Mouse (Mus musculus): Measurements from ENCODE around the gene Pop7. TPM values are rescaled to one million over a fixed set of nuclear protein-coding genes. Genes with fewer than 3 reads are reported as not detected.

Gene Pop7
- total RNA-seq (2021), result 10 to 100 TPM; 25.1 to 26.0 TPM

DNA sequence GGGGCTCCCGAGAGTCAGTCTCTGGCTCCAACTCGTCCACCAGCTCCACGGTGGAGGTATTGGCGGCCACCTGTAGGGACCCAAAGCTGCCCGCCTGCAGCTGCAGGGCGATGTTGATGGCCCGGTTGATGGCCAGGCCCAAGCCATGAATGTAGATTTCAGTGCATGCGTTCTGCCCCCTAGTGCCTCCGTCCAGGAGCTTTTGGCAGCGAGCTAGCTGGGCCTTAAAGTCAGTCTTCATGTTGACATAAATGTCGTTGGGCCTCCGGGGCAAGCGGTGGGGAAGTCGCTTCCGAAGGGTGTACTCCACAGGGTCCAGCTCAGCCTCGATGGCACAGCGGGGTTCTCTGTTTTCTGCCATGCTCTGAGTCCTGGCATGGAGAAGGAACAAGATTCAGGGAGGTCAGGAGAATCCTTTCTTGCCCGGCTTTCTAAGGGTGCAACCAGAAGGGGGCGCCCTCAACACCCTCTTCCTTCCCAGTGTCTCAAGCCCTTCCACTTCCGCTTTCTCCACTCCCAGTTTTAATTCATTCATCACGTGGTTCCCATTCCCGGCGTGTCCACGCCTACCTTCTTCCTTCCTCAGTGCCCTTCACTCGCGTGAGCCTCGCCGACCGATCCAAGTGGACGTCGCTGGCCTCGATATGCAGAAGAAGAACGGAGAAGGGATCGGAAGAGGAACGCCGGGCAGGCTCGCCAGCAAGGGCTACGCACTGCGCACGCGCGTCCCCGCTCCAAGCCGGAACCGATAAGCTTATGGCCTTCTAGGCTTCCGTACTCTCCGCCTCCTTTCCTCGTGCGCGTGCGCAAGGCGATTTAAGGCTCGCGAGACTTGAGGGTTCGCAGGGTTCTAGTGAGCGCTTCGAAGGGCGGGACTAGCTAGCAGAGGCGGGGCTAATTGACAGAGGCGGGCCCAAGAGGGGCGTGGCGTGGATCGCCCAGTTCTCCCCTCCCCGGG, at the start of gene Pop7:
Gene Pop7 (minus strand): TSS at position 810 of the 958 bp plus-strand sequence.
- DNase-seq, result peak; percentile 100

DNA sequence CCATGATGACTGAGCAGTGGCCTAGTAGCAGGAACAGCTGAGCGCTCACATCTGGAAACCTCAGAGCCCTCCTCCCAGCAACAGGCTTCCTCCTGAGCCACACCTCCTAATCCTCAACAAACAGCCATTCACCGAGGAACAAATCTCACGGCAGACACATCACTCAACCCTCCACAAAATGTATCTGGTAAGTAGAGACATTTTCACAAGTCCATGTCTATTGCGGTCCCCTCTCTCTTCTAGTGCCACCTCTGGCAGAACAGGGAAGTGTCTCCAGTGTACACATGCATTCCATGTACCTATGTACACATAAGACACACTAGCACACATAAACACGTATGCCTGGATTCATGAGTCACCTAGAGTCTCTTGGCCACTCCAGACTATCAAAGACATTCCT, 48.8 kb upstream of the Pop7 start:
- DNase-seq, result no peak

DNA sequence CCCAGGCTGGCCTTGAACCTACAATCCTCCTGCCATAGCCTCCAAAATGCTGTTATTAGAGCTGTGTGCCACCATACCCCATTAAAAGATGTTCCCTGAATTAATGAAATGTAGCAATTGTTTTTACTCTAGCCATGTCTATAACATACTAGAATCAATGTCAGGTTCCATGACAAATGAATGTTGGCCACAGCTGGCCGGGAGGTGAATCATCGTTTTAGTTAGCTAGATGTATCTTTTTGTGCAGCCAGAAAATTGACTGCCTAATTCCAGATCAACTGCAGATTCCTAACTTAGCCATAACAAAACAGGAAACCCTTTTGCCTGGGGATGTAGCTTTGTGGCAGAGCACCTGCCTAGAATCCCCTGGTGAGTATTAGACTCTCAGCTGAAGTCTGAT, 47.5 kb upstream of the Pop7 start:
- DNase-seq, result no peak

DNA sequence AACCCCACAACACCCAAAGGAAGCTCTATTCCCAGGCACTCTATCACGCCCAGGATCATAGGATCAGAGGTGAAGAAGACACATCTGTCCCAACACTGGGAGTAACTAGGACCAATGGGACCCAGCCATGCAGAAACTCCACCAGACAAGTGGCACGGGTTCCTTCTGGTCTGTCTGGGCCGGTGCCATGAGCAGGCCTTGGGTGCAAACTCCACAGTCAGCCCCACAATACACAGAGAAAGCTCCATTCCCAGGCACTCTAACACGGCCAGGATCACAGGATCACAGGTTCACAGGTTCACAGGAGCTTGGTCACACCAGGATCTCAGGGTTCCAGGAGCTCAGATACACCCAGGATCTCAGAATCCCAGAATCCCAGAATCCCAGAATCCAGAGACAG, 43.3 kb upstream of the Pop7 start:
- DNase-seq, result no peak

DNA sequence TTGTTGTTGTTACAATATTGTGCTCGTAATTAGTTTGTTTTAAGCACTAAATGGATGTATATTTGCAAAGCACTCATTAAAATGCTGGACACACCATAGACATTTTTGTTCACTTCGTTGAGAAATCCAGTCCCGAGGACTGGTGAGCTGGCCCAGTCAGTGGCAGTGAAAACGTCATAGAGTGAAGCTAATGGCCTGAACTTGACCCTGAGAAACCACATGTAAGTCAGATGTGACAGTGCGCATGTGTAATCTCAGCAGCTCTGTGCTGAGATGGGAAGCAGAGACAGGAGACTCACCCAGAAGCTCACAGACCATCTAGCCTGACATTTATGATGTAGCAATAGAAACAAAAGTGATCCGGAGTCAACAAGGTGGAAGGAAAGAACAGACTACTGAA, 42.6 kb upstream of the Pop7 start:
- DNase-seq, result no peak

DNA sequence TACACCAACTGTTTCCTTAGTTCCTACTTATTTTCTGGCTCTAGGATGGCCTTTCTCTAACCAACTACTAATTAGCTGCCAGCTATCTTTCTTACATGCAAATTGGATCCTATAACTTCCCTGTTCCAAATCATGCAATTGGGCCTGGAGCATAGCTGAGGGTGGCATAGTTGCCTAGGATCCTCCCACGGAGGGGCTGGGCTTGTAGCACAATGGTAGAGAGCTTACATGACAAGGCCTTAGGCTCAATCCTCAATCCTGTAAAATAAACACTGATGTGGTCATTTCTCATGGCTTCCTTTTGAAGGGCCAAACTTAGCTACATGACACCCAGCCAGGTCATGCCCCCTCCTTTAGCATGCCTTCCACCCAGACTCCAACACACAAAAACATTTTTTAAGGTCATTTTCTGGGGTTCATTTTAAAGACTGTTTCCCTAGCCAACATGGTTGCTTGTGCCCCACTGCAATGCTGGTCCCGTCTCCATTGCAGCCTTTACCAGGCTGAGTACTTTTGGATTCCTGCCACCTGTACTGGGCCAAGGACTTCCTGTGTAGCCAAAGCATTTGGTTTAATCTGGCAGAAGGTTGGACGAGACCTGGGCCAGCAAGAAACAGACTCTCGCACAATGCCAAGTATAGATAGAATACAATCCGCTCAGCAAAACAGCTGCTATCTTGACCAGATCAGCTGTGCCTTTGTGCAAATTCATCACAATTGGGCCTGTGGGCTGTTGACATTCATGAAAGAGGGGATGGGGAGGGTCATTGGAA, 39.6 kb upstream of the Pop7 start:
- no peak for DNase-seq

DNA sequence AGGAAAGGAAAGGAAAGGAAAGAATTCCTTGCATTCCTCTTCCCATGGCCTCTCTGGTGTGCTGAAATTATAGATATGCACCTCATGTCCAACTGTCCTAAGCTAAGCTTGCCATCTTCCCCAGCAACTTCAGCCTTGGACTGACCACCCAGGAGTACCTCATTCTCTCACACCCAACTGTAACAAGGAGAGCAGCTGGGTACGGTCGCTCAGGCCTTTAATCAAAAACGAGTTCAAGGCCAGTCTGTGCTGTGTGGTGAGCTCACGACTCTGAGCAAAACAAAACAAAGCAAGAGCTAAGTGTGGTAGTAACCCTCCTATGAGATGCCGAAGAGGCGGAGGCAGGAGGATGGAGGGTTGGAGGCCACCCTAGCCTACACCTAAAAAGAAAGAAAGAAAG, 38.7 kb upstream of the Pop7 start:
- DNase-seq, result no peak

DNA sequence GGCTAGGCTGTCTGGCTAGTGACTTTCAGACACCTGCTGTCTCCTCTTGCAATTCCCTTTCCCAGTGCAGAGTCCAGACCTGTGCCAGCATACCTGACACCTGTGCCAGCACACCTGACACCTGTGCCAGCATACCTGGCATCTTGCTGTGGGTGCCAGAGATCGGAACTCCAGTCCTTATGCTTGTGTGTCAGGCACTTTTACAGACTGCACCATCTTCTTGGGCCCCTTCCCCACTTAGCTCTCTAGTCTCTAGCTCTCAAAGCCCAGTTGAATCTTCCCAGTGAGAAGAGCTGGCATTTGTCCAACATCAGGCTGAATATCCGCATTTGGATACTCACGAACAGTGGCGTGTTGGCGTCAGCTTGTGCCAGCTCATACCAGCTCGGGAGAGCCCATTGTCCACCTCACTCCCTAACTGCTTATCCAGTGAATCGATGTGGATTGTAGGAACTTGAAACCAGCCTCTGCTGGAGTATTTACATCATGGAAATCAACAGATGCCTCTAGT, 37.0 kb upstream of the Pop7 start:
- DNase-seq, result no peak

DNA sequence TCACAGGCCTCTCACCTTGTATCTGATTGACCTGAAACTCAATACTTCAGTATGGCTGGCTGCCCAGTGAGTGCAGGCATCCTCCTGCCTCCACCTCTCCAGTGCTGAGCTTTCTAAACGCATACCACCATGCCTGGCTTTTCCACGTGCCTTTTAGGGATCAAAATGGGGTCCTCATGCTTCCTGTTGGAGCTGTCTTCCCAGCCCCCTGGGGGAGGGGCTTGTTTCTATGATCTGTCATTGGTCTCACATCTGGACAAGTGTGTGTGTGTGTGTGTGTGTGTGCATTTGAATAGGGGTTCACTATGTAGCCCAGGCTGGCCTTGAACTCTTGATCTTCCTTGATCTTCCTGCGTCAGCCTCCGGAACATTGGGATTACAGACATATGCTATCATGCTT, 35.1 kb upstream of the Pop7 start:
- DNase-seq, result no peak

DNA sequence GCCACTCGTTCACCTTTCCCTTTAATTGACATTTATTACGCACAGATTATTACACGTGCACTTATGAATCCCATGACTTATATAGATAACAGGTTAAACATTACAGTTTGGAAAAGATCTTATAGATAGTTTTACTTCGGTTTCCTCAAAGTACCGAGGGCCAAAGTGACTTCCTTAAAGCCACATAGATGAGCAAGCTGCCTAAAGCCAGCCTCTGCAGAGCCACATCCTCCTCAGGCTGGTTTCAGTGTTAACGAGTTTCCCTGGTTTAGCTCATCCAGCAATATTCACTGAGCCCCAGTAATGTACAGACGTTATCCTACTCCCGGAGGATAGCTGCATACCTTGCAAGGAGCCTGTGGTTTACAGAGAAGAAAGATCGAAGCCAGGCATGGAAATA, 33.0 kb upstream of the Pop7 start:
- DNase-seq, result no peak

DNA sequence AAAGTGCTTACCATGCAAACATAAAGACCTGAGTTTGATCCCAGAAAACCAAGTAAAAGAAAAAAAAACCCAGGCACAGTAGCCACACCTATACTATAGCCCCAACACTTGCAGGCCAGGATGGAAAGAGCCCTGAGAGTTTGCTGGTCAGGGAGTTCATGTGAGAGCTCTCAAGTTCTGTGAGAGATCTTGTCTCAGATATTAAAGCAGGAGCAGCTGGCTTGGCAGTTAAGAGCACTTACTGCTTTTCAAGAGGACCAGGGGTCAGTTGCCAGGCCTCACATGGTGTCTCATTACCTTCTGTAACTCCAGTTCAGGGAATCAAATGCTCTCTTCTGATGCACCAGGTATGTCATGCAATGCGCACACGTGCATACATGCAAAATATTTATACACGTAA, 32.4 kb upstream of the Pop7 start:
- DNase-seq, result no peak

DNA sequence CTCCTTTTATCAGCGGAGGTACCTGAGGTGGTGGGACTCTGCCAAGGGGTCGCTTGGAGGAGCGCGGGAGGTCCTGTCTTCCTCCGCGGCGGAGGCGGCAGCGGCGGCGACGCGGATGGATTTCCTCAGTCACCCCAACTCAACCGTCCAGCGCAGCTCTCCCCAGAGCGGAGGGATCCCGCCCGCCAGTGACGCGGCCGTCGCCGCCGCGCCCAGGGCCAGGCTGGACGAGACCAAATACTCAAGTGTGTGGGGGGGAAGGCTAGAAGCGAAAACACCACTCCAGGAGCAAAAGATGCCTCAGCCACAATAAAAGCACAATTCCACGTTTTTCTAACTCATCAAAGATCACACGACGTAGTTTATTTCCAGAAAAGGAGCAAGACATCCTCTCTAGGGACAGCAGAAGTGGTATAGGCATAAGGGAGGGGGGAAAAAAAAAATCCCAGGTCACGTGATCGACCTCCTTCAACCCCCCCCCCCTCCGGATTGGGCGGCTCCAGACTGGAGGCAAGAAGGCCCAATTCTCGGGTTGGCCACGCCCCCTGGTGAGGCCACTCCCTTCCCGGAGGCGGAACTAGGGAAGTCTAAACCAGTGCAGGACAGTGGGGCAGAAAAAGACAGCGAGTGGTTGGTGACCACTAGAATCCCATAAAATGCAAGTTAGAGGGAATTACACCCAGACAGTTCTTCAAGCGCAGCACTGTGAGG, 31.0 kb upstream of the Pop7 start, which contains the start of the genes Epo and Gnb2:
Gene Epo (minus strand): TSS at position 126 of the 711 bp plus-strand sequence.
Gene Gnb2 (minus strand): TSS at position 394 of the 711 bp plus-strand sequence.
- peak; percentile 99 for DNase-seq

DNA sequence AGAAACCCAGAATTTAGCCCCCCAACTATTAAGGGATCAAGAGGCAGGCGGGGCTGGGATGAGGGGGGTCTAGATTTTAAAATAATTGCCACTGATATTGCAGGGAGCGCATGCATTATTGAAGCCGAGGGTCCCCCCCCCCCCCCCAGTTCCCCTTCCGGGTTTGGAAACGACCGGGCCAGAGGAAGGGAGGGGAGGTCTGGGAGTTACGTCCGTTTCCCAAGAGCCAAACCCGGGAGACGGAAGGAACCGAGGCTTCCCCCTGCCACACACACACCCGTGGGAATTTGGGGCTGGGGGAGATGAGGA, 30.4 kb upstream of the Pop7 start:
- DNase-seq, result no peak

DNA sequence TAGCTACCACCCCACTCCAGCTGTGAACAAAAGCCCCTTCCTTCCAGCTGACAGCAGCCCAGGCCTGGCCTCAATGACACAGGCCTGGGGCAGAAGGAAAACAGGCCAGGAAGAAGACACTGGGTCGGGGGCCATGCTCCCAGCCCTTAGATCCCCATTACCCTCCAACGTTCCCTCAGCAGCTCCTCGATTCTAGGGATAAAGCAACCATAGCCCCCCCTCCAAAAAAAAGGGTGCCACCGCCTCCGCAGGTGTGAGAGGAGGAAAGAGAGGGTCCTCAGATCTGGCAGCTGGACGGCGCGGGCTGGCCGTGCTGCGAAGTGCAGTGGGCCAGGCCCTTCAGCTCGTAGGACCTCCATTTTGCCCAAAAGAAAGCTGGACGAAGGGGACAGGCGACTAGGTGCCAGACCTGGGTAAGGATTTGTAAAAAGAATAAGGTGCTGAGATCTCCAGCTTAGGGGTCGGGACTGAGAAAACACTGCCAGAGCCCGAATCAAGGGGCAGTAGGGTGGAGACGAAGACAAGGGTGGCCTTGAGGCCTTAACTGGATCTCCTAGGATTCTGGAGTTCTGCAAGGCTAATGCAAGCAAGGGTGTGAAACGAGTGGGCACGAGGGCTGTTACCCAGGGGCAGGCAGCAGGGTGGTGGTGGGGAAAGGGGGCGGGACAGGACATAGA, 30.0 kb upstream of the Pop7 start:
- no peak for DNase-seq

DNA sequence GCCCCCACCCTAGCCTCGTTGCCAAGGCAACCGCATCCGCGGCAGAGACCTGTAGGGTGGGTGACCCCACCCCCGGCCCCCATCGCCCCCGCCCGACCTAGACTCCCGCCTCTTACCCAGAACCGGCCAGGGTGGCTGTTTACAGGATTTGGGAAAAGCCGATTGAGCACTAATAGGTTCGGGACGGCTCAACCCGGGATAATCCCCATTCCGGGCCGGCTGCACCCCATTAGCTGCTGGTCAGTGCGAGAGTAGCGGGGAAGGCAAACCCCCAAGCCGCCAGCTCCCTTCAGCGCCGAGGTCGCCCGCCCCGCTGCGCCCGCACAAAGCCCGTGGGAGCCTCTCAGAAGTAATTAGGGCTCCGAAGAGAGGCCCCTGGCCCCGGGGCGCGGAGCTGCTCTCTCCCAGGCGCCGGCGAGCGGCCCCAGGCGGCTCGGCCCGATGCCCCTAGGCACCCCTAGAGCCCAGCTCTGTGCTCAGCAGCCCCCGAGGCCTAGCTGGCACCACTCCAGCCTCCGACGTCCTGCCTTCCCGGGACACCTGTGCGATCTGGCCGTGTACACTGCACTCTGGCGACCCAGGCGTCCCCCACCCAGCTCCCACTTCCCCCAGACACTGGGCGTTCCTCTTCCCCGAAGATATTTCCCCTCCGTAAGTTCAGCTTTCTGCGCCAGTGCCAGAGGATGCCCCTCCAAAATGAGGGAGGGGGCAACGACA, 29.3 kb upstream of the Pop7 start:
- DNase-seq, result peak; percentile 77

DNA sequence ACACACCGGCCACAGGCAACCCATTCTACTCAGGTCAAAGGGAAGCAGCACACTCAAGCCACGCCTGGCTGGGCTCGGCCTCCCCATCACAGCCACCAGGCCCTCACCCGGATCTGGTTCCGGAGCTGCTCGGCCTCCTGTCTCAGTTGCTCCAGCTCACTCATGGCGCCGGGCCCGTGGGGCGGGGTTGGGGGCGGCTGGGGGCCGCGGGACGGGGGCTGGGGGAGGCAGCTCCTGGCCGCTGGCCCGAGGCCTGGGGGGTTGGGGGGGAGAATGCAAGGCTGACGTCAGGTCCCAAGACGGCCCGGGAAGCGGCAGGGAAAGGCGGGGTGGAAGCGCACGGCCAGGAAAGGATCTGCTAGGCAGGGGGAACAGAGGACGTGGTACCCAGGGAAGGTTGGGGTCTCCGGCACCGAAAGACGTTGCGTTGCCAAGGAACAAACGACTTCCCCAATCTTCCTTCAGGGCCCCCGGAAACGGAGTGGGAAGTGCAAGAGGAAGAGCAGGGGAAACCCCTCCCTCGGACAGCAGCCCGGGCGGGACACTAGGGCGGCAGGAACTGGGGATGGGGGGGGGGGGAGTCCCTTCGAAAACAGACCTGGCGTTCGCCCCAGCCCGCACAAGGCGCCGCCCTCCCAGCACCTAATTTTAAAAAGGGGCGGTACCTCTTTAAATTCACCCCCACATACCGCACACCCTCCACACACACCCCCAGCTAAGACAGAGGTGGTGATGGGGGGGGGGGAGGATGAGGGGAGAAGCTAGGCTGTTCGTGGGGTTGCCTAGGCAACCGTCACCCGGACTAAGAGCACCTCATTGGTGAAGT, 28.5 kb upstream of the Pop7 start:
- peak; percentile 88 for DNase-seq

DNA sequence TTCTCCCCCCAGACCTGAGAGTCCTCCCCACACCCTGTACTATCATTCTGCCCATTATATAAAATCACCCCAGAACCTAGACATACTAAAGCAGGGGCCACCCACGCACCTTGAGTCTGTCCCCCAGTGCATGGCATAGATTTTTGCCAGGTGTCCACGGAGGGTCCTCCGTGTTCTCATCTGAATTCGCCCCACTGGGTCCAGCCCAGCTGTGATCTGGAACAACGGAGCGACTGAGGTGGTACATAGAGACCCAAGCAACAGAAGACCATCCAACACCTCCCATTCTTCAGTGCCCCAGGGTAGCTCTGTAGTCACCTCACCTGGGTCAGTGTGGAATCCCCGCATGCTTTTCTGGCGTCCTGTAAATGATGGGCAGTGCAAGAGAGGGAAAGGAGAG, 27.8 kb upstream of the Pop7 start:
- no peak for DNase-seq

DNA sequence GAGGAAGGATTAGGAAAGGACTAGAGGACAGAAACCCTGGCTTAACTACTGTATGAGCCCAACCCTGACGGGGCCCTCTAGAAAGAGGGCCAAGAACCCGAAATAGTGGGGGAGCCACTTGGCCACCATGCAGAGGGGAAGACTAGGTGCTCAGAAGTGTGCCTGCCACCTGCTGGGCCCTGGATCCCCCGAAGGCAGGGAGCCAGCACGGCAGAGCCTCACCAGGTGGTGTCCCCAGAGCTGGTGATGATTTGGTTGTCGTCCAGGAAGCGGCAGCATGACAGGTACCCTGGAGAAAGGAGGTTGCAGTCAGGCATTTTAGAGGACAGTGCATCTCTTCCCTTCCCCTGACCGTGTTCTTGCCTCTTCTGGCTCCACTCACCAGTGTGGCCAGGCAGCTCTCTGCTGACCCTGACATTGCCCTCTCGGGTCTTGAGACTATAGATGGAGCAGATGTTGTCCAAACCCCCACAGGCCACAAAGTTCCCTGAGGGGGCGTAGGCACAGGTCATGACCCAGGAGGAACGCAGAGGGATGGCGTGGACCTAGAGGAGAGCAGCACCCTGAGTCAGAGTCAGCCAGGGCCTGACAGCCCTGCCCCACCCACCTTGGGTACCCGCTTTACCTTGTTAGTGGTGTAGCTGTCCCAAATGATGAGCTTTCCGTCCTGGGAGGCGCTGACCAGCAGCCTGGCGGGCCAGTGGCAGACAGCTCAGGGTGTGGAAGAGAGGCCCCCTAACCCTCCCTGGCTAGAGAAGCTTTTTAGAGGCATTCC, 27.1 kb upstream of the Pop7 start:
- DNase-seq, result no peak

DNA sequence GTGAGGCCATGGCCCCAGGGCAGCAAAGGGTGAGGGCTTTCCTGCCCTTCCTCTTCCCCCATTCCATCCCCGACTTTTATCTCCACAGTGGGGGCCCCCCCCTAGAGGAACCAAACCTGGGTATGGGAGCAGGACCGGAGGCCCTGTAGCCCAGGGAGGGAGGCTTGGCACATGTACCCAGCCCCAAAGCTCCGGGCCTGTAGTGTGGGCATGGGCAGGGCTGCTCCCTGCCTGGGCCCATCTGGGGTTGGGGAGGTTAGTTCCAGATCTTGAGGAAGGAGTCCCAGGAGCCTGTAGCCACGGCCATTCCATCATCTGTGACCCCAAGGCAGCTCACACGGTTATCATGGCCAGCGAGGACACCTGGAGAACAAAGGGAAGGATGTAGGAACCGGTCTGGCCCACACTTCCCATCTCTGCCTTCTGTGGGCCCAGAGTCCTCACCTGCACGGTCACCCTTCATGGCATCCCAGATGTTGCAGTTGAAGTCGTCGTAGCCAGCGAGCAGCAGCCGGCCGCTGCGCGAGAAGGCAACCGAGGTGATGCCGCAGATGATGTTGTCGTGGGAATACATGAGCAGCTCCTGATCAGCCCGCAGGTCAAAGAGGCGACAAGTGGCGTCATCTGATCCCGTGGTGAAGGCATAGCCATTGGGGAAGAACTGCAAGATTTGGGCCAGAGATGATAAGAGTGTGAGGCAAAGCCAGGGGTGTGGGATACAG, 26.1 kb upstream of the Pop7 start:
- no peak for DNase-seq

Data from heart, postnatal 4 days (tissue).